Mouse (Mus musculus): ENCODE data around the gene Otulin.

DNA sequence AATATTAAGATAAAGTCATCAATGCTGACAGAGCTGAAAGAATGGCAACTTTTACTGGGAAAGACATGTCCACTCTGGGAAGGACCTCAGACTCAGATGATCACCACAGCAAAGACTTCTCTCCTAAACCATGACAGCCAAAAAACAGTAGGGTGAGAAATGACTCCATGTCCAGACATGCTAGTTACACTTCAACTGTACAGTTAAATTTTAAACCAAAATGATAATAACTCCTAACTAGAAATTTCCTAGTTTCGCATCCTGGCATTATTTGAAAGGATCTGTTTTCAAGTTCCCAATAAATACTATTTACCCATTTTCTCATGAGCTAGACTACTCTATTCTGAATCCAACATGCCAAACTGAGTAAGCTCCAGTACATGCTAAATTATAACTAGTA is 4.2 kb downstream of the Otulin start:
- no peak for TF ChIP-seq CTCF (conservative IDR thresholded peaks at IDR 0.05; ENCODE audit: insufficient read depth, insufficient read length, low read depth, low read length)
- no peak for TF ChIP-seq POLR2A (IDR thresholded peaks at IDR 0.05; ENCODE audit: low read depth, low read length)

All from kidney, adult 2 months (tissue).